Mouse (Mus musculus): ENCODE measurements at regions not wholly inside any gene's neighbourhood (a gene's known extent, or its start where the extent isn't known, plus 50 kb on each side); places are given as distances from the start of the nearest gene placed in this dataset.

GRCm38 (mm10) chr1:57301980-57302331 is 75.5 kb upstream of the 1700066M21Rik start:
- TF ChIP-seq POLR2A (IDR thresholded peaks at IDR 0.05; ENCODE audit: insufficient read depth, low read depth, low read length) (no peak), CTCF (IDR thresholded peaks at IDR 0.05) (no peak)

All from heart, adult 2 months (tissue).